Mouse (Mus musculus): Measurements from ENCODE around the gene Sgta.

DNA sequence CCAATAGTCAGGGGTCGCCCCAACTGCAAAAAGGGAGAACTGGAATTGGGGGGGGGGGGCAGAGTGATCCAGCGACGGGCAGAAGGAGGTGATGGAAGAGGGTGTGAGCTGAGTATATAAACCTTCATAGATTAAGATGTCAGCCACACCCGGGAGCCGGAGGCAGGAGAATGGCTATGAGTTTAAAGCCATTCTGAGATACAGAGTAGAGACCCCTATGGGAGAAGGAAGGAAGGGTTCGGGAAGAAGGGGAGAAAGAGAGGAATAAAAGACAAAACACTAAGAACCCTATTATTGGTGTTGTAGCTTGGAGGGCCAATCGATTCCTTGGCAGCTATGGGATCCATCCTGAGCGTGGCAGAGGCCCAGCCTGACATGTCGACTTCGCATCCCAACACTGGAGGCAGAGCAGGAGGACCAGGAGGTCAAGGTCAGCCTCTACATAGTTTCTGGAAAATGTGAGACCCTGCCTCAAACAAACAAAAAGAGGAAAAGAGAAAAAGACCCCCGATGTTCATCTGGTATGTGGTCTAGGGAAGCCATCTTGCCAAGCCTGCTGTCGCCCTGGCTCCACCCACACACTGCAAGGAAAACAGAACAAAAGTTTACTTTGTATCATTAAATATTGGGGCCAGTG lies 34.2 kb downstream of the Sgta start, which contains the start of gene Diras1:
- TF ChIP-seq CTCF (IDR thresholded peaks at IDR 0.05; ENCODE audit: low read depth, low read length) (no peak), GATA1 (IDR thresholded peaks at IDR 0.05; ENCODE audit: borderline replicate concordance, low read length) (no peak)
